Mouse (Mus musculus) Patski (cell line): ENCODE measurements around the gene Cxcl10. TPM values are rescaled to one million over a fixed set of nuclear protein-coding genes. Genes with fewer than 3 reads are reported as not detected.
"Not testable (repeated sequence)": the region's sequence is repeated elsewhere in the genome, so short reads cannot be mapped to it uniquely, and the experiment has no call there.

ENCODE experiments used
- ATAC-seq: fragments of 100-300 bp; one replicate; pipeline ENCODE4 v1.8.0; 2021
- CTCF ChIA-PET: fragments of 350-600 bp; sonication (Branson Sonifier 250); formaldehyde crosslinking; loops from one replicate; lab custom pipeline; 2022; ENCODE audit warnings: inconsistent platforms; lab: Charles Lee
- POLR2A ChIA-PET: fragments of 350-600 bp; sonication (Branson Sonifier 250); formaldehyde crosslinking; loops from one replicate; lab custom pipeline; 2022; ENCODE audit warnings: antibody characterized with exemption, inconsistent platforms; lab: Charles Lee
- DNase-seq: peaks from one replicate; pipeline ENCODE4 v3.0.0-alpha.2; 2011; ENCODE audit warnings: low read depth, low spot score
- H3K27me3 ChIP-seq: fragments of 371-371 bp; one replicate; pipeline ENCODE4 v1.5.1; 2021
- CTCF ChIP-seq: fragments of 100-300 bp; IDR thresholded peaks from one replicate; pipeline ENCODE4 v1.5.1; 2021
- in situ Hi-C: fragments of 300-500 bp; cut with MboI; formaldehyde crosslinking; loops from 3 replicates; pipeline ENCODE4 v1.11.1; 2018; ENCODE audit warnings: low pct_unique_long_range_greater_than_20kb, mixed read lengths
- polyA plus RNA-seq: library from polyadenylated mRNA; unstranded; gene quantifications from one replicate; pipeline ENCODE4 v1.2.3, GENCODE M21; 2021

Gene Cxcl10
- polyA plus RNA-seq, 1 experiment from 2014 or later: 2.1 TPM

DNA sequence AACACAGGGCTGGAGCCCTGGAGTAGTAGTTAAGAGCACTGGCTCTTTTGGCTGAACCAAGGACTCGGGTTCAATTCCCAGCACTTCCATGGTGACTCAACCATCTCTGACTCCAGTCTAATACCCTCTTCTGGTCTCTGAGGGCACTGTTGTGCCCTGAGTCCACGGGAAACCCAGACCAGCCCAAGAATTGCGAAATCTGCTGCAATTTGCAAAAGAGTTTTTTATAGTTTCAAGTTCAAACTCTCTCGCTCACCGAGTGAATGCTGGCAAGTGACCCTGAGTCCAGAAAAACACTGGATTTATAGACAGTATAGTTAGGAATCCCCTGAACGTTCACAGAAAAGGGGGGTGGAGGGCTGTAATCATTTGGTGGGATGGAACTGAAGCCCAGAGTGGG, 21.7 kb upstream of the Cxcl10 start:
- in situ Hi-C loops: no loop called here
- no peak for TF ChIP-seq CTCF
- POLR2A ChIA-PET: no interaction called here
- H3K27me3 ChIP-seq: no peaks in the 10 kb centered on the region
- ATAC-seq (no peak), DNase-seq (no peak)
- CTCF ChIA-PET: interaction anchor here (1.2 to 1.3 kb wide), 2 partner anchors 9 to 11 kb away, joined by 4 to 8 read pairs; no protein-coding TSS in a partner anchor

DNA sequence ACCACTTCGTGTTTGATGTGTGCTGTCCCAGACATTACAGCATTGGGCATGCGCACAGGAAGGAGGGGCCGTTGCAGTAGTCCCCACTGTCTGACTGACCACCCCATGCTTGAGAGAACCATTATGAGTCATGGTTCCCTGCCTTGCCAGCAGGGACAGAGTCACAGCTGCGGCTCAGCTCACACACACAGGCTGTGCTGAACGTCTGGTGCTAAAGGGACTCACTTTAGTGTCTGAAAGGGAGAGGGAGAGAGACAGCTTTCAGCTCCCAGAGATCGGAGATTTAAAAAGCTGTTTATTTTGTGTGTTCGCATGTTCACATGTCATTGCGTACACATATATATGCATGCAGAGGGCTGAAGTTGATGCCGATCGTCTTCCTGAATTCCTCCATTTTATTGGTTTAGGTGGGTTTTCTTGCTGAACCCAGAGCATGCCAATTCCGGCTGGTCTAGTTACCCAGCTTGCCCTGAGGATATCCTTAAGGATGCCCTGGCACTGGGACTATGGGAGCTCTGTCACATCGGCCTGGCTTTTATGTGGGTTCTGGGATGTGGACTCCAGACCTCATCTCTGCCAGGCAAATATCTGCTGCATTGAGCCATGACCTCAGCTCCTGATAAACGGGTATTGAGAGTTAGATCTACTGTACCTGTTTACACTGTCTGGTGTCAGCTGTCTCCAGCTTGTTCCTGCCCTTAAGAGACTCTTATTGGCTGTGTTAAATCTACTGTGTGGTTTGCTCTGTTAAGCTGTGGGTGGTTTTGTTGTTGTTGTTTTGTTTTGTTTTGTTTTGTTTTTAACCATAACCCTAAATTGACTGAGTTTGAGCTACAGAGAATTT, 20.7 kb upstream of the Cxcl10 start:
- no peaks in the 10 kb centered on the region for H3K27me3 ChIP-seq
- ATAC-seq: peak; percentile 76
- no peak for TF ChIP-seq CTCF
- CTCF ChIA-PET: interaction anchor here (0.7 to 2.5 kb wide), 10 partner anchors 9 to 60 kb away, joined by 3 to 11 read pairs (median 4); partner anchors contain the start of gene Sdad1
- no peak for DNase-seq
- POLR2A ChIA-PET: no interaction called here
- in situ Hi-C loops: loop anchor here (5.0 kb wide), 1 partner anchor 52 kb away; no protein-coding TSS in a partner anchor

DNA sequence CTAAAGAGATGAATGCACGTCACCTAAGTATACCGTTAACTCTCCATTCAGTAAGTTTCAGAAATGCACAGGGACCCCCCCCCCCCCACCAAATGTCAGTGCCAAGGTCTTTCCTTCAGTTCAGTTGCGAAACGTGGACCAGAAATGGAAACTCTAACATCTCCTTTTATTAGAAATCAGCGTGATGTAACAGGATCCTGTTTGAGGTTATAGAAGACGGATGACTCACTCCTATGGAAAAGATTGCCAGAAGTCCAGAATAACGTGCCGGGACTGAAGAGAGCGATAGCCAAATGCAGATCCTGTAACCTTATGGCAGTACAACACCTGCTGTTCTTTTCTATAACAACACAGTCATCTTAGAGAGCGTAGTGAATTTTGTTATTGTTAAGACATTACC, 19.7 kb upstream of the Cxcl10 start:
- ATAC-seq (no peak), DNase-seq (peak; percentile 55)
- in situ Hi-C loops: loop anchor here (5.0 kb wide), 1 partner anchor 51 kb away; no protein-coding TSS in a partner anchor
- CTCF ChIA-PET: interaction anchor here (0.8 to 2.5 kb wide), 5 partner anchors 16 to 66 kb away, joined by 3 to 11 read pairs (median 4); no protein-coding TSS in a partner anchor
- no peaks in the 10 kb centered on the region for H3K27me3 ChIP-seq
- no peak for TF ChIP-seq CTCF
- POLR2A ChIA-PET: no interaction called here

DNA sequence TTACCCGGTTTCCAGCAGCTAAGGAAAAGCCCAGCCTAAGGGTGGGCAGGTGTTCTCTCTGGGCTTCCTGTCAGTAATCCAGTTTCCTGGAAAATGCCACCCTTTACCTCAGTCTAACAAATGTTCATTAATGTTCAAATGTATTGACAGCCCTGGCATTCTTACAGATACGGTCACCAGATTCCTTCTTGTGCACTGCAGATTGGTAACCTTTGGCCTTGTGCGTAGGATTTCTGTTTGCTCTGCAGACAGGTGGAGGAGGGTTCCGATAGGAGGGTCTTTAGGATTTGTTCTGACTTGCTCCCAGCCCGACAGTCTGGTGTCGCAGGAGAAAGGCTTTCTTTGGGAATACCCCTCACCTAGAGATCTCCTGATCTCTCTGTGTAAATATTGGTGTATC, 17.9 kb upstream of the Cxcl10 start:
- POLR2A ChIA-PET: no interaction called here
- CTCF ChIA-PET: interaction anchor here (1.7 to 1.8 kb wide), 2 partner anchors 10 to 18 kb away, joined by 5 to 9 read pairs; no protein-coding TSS in a partner anchor
- in situ Hi-C loops: loop anchor here (5.0 kb wide), 1 partner anchor 49 kb away; no protein-coding TSS in a partner anchor
- no peak for ATAC-seq
- TF ChIP-seq CTCF: no peak
- DNase-seq: no peak
- H3K27me3 ChIP-seq: no peaks in the 10 kb centered on the region

DNA sequence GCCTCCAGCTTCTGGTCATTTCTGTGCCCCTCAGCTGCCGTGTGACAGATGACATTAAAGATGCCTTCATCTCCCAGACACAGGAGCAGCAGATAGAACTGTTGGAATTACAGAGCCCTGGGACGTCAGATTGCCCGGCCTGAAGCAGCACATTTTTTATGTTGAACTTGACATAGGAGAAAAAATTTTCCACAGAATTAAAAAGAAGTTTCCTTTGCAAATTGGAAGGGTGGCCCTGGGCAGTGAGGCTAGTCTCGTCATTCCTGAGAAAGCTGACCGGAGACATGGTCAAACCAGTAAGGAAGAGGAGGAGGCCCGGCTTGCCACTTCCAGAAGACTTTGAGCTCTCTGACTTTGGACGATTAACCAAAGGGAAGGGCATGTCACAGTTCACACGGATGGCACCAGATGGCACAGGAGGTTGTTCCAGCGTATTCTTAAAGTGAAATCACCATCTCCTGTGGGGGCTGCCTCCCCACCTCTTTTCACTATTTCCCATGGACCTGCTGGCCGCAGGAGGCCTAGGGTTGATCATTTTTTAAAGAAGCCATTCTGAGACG, 16.5 kb upstream of the Cxcl10 start:
- ChIA-PET POLR2A (no interaction called here), CTCF (interaction anchor here (0.9 kb wide), 1 partner anchor 44 kb away, joined by 3 read pairs; no protein-coding TSS in a partner anchor)
- ATAC-seq: no peak
- in situ Hi-C loops: loop anchor here (5.0 kb wide), 1 partner anchor 48 kb away; no protein-coding TSS in a partner anchor
- no peak for TF ChIP-seq CTCF
- no peak for DNase-seq
- no peaks in the 10 kb centered on the region for H3K27me3 ChIP-seq

DNA sequence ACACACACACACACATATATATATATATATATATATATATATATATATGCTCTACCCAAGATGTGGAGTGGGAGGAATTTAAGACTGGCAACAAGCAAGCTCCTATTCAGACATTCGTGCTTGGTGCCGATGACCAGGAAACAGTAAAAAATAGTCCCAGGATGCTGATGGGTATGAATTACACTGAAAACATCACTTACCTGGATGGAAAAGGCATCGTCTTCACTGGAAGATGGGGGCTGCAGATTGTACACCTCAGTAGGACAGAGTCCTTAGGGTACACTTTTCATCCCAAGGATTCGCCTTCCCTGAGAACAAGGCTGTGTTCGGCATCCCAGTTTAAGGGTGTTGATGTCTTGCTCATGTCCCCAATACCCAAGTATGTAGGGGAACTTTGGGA, 15.3 kb upstream of the Cxcl10 start:
- in situ Hi-C loops: no loop called here
- H3K27me3 ChIP-seq: no peaks in the 10 kb centered on the region
- no peak for TF ChIP-seq CTCF
- no peak for DNase-seq
- POLR2A ChIA-PET: no interaction called here
- CTCF ChIA-PET: interaction anchor here (0.8 to 1.9 kb wide), 6 partner anchors 9 to 55 kb away, joined by 3 to 6 read pairs (median 4); no protein-coding TSS in a partner anchor
- ATAC-seq: no peak

DNA sequence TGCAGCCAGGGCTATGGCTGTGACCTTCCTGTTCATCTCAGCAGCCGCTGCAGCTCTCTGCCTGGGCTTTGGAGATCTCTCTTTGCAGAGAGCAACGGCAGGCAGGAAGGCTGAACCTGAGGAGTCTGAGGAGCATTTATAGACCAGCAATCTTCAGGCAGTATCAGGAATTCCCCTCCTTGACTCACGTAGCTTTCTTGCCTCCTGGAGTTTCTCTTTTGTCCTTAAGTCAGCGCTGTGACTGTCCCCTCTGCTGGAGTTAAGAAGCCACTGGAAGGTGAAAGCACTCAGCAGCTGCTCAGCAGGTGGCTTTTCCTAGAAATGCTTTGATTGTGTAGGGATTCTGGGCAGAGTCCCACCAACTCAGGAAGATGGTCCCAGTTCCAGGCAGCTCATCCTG, 14.5 kb upstream of the Cxcl10 start:
- ATAC-seq (no peak), DNase-seq (no peak)
- CTCF ChIA-PET: interaction anchor here (0.8 to 1.9 kb wide), 6 partner anchors 10 to 54 kb away, joined by 3 to 6 read pairs (median 4); no protein-coding TSS in a partner anchor
- no peak for TF ChIP-seq CTCF
- in situ Hi-C loops: no loop called here
- POLR2A ChIA-PET: interaction anchor here (1.1 kb wide), 2 partner anchors 31 to 61 kb away, joined by 3 read pairs; no protein-coding TSS in a partner anchor
- H3K27me3 ChIP-seq: no peaks in the 10 kb centered on the region

DNA sequence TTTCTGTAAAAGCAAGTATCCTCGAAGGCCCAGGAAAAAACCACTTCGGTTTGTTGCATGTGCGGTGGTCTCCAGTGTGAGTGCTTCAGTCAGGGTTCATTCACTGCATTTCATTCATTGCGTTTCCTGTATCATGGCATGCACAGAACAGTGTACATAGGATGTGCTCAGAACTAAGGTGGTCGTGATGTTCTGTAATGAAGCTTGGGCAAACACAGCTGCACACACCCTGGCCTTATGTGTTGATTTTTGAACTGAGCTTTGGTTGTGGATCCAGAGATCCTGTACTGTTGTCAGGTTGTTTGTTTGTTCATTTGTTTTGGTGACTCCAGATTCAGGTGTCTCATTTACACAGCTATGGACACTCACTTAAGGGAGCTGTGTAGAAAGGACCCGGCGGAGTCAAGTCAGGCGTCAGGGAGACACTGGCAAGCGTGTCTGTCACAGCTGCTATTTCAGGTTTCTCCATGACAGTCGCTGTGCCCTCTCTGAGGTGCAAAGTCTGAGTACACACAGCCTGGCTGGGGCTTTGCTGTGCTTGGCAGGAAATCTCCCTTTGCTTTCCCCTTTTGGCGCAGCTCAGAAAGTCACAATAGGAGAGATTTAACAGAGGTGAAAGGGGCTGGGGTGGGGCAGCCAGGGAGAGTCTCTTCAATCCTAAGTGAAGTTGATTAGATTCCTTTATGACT, 10.2 kb upstream of the Cxcl10 start:
- no peaks in the 10 kb centered on the region for H3K27me3 ChIP-seq
- in situ Hi-C loops: no loop called here
- ChIA-PET CTCF (interaction anchor here (1.0 to 2.4 kb wide), 2 partner anchors 17 to 47 kb away, joined by 5 to 8 read pairs; no protein-coding TSS in a partner anchor), POLR2A (no interaction called here)
- no peak for ATAC-seq
- no peak for DNase-seq
- no peak for TF ChIP-seq CTCF

DNA sequence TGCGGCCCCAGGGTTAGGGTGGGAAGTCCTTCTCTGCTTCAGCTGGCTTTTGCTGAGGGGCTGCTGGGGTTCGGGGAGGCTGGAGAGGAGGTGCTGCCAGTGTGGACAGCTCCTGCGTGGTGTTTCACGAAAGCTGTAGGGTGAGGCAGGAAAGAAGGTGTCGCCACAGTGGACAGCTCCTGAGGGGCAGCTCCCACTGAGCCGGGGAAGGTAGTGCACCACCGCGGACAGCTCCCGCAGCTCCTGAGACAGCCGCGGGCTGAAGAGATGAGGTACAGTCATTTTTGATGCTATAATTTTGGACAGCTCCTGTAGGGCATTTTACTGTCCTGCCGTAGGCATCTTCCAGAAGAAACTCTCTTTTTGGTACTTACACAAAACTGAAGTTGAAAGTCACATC, 9.3 kb upstream of the Cxcl10 start:
- in situ Hi-C loops: no loop called here
- ATAC-seq: peak; percentile 95
- CTCF ChIA-PET: interaction anchor here (2.4 kb wide), 1 partner anchor 46 kb away, joined by 8 read pairs; no protein-coding TSS in a partner anchor

DNA sequence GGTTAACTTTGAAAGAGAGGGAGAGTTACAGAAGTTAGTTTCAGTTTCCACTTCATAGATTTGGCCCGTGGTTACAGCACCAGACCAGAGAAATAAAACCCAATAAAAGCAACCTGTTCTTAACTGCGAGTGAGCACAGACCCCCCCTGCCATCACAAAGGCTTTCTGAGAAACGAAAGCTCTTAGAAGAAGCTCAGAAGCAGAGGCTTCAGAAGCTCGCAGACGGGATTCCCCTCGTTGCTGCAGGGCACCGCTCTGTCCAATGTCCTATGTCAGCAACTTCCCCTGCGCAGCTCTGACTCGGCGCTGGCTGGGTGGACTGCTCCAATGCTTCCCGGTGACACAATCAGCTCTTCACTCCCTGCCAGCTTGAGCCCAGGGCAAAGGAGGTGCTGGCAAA, 4.8 kb upstream of the Cxcl10 start:
- ATAC-seq (peak; percentile 74), DNase-seq (no peak)
- TF ChIP-seq CTCF: no peak
- in situ Hi-C loops: no loop called here
- ChIA-PET CTCF (interaction anchor here (1.1 to 1.5 kb wide), 3 partner anchors 21 to 28 kb away, joined by 3 to 4 read pairs (median 3); no protein-coding TSS in a partner anchor), POLR2A (interaction anchor here (0.7 kb wide), 1 partner anchor 31 kb away, joined by 5 read pairs; no protein-coding TSS in a partner anchor)
- H3K27me3 ChIP-seq: no peaks in the 10 kb centered on the region

More for the DNA sequence above, 9.3 kb upstream of the Cxcl10 start:
- POLR2A ChIA-PET: no interaction called here
- no peak for DNase-seq
- H3K27me3 ChIP-seq: no peaks in the 10 kb centered on the region
- no peak for TF ChIP-seq CTCF

DNA sequence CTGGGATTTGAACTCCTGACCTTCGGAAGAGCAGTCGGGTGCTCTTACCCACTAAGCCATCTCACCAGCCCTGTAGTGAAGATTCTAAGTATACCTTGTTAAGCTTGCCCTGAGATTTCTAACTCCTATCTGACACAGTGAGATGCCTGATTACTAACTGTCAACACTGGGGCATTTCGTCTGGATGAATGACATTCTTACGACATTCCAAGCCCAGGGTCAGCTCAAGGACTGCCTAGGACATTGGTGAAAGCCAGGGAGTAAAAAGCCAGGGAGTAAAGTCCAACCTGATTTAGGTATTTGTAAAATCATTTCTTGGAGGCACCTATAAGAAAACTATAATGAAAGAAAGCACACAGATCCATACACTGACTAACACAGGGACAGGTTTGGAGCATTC, 4.0 kb upstream of the Cxcl10 start:
- ATAC-seq, DNase-seq, in situ Hi-C loops, POLR2A ChIA-PET, H3K27me3 ChIP-seq: not testable (repeated sequence)
- CTCF ChIA-PET: interaction anchor here (1.4 to 1.6 kb wide), 4 partner anchors 15 to 40 kb away, joined by 3 read pairs; no protein-coding TSS in a partner anchor
